Mouse (Mus musculus): ENCODE data around the gene Cnot1.

The Cnot1 gene

GRCm38 (mm10) chr8:95688073-95688672 lies 119.1 kb downstream of the Cnot1 start:
- peak; percentile 43 for DNase-seq (ENCODE audit: low spot score)

- DNase-seq (ENCODE audit: low spot score), result peak; percentile 28
Observed at GRCm38 (mm10) chr8:95678024-95678611, 129.1 kb downstream of the Cnot1 start.

- DNase-seq (ENCODE audit: low spot score), result peak; percentile 64
Observed at GRCm38 (mm10) chr8:95677591-95678023, 129.7 kb downstream of the Cnot1 start.

GRCm38 (mm10) chr8:95676631-95677030 lies 130.6 kb downstream of the Cnot1 start, which contains the start of gene Ndrg4:
Gene Ndrg4, plus strand, starts transcription at chr8:95676980.
- no peak for DNase-seq (ENCODE audit: low spot score)

DNA sequence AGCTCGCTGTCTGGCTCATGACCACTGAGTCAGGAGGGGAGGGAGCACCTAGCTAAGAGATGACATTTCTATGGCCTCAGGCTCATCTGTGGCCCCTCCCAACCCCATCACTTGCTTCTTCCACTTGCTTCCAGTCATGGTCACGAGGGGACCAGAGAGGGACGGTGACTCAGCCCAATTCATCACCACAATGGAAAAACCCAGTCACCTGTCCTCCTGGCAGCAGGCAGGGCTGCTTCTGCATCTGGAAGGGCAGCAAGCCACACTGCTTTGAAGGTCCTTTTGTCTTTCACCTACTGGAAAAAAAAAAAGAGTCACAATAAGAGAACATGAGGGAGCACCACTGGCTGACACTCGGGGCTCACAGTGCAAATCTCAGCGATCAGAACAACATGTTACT lies 134.5 kb downstream of the Cnot1 start:
- no peak for DNase-seq (ENCODE audit: low spot score)

- DNase-seq (ENCODE audit: low spot score), result no peak
Observed at GRCm38 (mm10) chr8:95671861-95672260, 135.4 kb downstream of the Cnot1 start.

DNA sequence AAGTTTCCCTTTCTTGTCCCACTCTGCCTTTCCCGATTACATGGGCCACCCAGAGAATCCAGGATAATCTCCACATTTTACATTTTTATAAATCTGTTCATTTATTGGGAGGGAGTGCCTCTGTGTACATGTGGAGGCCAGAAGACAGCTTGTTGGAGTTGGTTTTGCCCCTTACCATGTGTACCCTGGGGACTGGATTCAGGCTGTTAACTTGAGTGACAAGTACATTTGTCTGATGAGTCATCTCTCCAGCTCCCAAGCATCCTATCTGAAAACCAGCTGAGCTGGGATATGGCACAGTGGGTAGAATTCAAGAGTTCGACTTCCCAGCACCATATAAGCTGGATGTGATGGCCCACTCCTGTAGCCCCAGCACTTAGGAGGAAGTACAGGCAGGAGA lies 137.3 kb downstream of the Cnot1 start:
- DNase-seq (ENCODE audit: low spot score), result no peak

All from testis, postnatal 14 days (tissue).